Mouse (Mus musculus) heart, postnatal 36 days (tissue): ENCODE data around the gene Nek8. TPM values are rescaled to one million over a fixed set of nuclear protein-coding genes. Genes with fewer than 3 reads are reported as not detected.

ENCODE experiments used
- DNase-seq, 2 experiments: peaks; one replicate each; pipeline ENCODE4 v3.0.0; 2021 to 2022
- intact Hi-C: fragments of 180-260 bp; cut with DNase I; formaldehyde crosslinking; loops from one replicate; pipeline ENCODE4 v1.15.1; 2025
- microRNA-seq, 2 experiments: library from miRNA; unstranded; fragments of <30 nt; microRNA quantifications; one replicate each; pipeline ENCODE4 v1.2.0; 2021; ENCODE audit warnings: borderline number of aligned reads in 2 of 2
- total RNA-seq, 2 experiments: library from RNA; stranded (reverse); gene quantifications; 2 replicates each; pipeline ENCODE4 v1.2.3; 2021

Nek8 gene
- total RNA-seq, 2 experiments from 2014 or later: 2.2 to 3.4 TPM

GRCm38 (mm10) chr11:78116146-78116410 is 60.4 kb downstream of the Nek8 start:
- intact Hi-C loops: no loop called here
- DNase-seq: no peak

Small RNA genes within 50 kb of the gene (microRNA-seq; reads per million reads assigned to microRNA genes)
- gene Mir7653: 2.9 to 3.4 reads per million in 2 experiments

Other genes starting within 250 kb of the Nek8 start
- under 1 TPM; 0.16 to 0.44 TPM for gene Sez6, start 245.9 kb downstream of the Nek8 start, total RNA-seq
- gene Phf12, start 193.9 kb downstream of the Nek8 start, total RNA-seq: 10 to 100 TPM; 23.2 to 31.5 TPM
- gene Dhrs13, start 144.4 kb downstream of the Nek8 start, total RNA-seq: 1 to 10 TPM; 3.9 to 5.0 TPM
- gene Flot2, start 138.7 kb downstream of the Nek8 start, total RNA-seq: 10 to 100 TPM; 63.5 to 64.3 TPM
- 10 to 100 TPM; 26.2 to 28.4 TPM for gene Eral1, start 96.3 kb downstream of the Nek8 start, total RNA-seq
- 10 to 100 TPM; 11.7 to 12.3 TPM for gene Fam222b, start 82.0 kb downstream of the Nek8 start, total RNA-seq
- gene Traf4, start 11.1 kb downstream of the Nek8 start, total RNA-seq: 1 to 10 TPM; 6.1 to 7.0 TPM
- 1 to 10 TPM; 6.1 to 7.5 TPM for gene Tlcd1, start within 50 bp of the Nek8 start, total RNA-seq
- 100 to 1,000 TPM; 805 to 853 TPM for gene Rpl23a, start 6.9 kb upstream of the Nek8 start, total RNA-seq
- 10 to 100 TPM in 1 of 2 experiments, 1 to 10 TPM in 1; 10.0 to 13.2 TPM for gene Rab34, start 11.8 kb upstream of the Nek8 start, total RNA-seq
- gene Proca1, start 16.7 kb upstream of the Nek8 start, total RNA-seq: under 1 TPM; 0.50 to 0.70 TPM
- 10 to 100 TPM; 47.4 to 47.7 TPM for gene Sdf2, start 69.1 kb upstream of the Nek8 start, total RNA-seq
- gene Supt6, start 69.3 kb upstream of the Nek8 start, total RNA-seq: 10 to 100 TPM; 28.4 to 29.6 TPM
- gene 2610507B11Rik, start 85.1 kb upstream of the Nek8 start, total RNA-seq: 100 to 1,000 TPM; 187 to 210 TPM
- under 1 TPM; 0.50 to 0.62 TPM for gene BC030499, start 114.2 kb upstream of the Nek8 start, total RNA-seq
- gene Spag5, start 124.9 kb upstream of the Nek8 start, total RNA-seq: under 1 TPM; 0.54 to 0.58 TPM
- gene Aldoc, start 146.3 kb upstream of the Nek8 start, total RNA-seq: 1 to 10 TPM in 1 of 2 experiments, under 1 TPM in 1; 0.68 to 1.6 TPM
- 10 to 100 TPM; 22.7 to 24.1 TPM for gene Pigs, start 151.7 kb upstream of the Nek8 start, total RNA-seq
- 1 to 10 TPM; 5.3 to 6.2 TPM for gene Unc119, start 166.8 kb upstream of the Nek8 start, total RNA-seq
- gene Foxn1, start 209.9 kb upstream of the Nek8 start, total RNA-seq: not detected
- gene Slc13a2, start 245.5 kb upstream of the Nek8 start, total RNA-seq: not detected